ENCODE assay signal across 18 mouse cellular contexts in genomic region chr6:145581366-145582170, GRCm38 (mm10). TPM values are rescaled to one million over a fixed set of nuclear protein-coding genes. Genes with fewer than 3 reads are reported as not detected.
A peak's percentile ranks its signal among the peaks of the same experiment; 100 is the strongest.
DNase-seq lines count a peak whose midpoint lies in the region; ATAC-seq and TF ChIP-seq lines count a peak whose summit lies in the region.
"Had no signal": no experiment of that assay in that cellular context is flagged by ENCODE, and none has a peak within 500 bp of the region (broad histone marks: within the 10 kb centered on the region; RNA-seq: fewer than 3 reads in every experiment).

No protein-coding gene starts in this region.

- no peaks in the 10 kb centered on the region for H3K9me3 ChIP-seq in heart, embryonic 14.5 days (ENCODE audit: control insufficient read depth, low read length)
- H3K9me3 ChIP-seq: embryonic facial prominence, embryonic 13.5 days; limb, embryonic 12.5 days had no signal

- H3K4me1 ChIP-seq in heart, embryonic 14.5 days (ENCODE audit: control insufficient read depth in 2 of 2, insufficient read depth in 2 of 2, low read length in 2 of 2), result peaks cover 18 to 29% of the 10 kb centered on the region in 2 experiments
- peaks cover 20% of the 10 kb centered on the region for H3K4me1 ChIP-seq in lung, adult 2 months (ENCODE audit: control insufficient read depth, insufficient read depth, low read length)

- no peak overlapping the region for H3K27ac ChIP-seq in heart, embryonic 14.5 days (replicated peaks in 1 of 2; ENCODE audit: control insufficient read depth in 1 of 2, insufficient read depth in 1 of 2, low read depth in 2 of 2, low read length in 2 of 2)
- H3K27ac ChIP-seq: embryonic facial prominence, embryonic 13.5 days; limb, embryonic 12.5 days; macrophage had no signal

- 0 out of 2 replicates have a peak, but pooled peaks have one; percentile 33 for ATAC-seq in cerebellum, adult (ENCODE audit: insufficient number of reproducible peaks, low FRiP score, low TSS enrichment)
- ATAC-seq in heart, embryonic 14.5 days (ENCODE audit: insufficient number of reproducible peaks, insufficient read depth, low FRiP score, low read depth), result peak; percentile 35; the same call in 1 of the 2 replicates
- ATAC-seq: inflammation-experienced regulatory T-cells, adult 6 months had no signal

- H3K4me2 ChIP-seq in heart, embryonic 14.5 days (ENCODE audit: low read length), result peak overlapping the region; percentile 48
- H3K4me2 ChIP-seq: embryonic facial prominence, embryonic 13.5 days; limb, embryonic 12.5 days had no signal

- TF ChIP-seq CTCF in lung, adult 2 months (IDR thresholded peaks at IDR 0.05; ENCODE audit: insufficient read depth, low read length), result no peak

- TF ChIP-seq POLR2A in lung, adult 2 months (IDR thresholded peaks at IDR 0.05; ENCODE audit: borderline replicate concordance, extremely low read depth, low read depth, low read length), result no peak

- H3K9ac ChIP-seq in heart, embryonic 14.5 days (ENCODE audit: low read length), result peak overlapping the region; percentile 53
- H3K9ac ChIP-seq: embryonic facial prominence, embryonic 13.5 days; limb, embryonic 12.5 days had no signal

- no peaks in the 10 kb centered on the region for H3K27me3 ChIP-seq in heart, embryonic 14.5 days (ENCODE audit: control insufficient read depth, insufficient read depth, low read length)
- H3K27me3 ChIP-seq: embryonic facial prominence, embryonic 13.5 days; limb, embryonic 12.5 days had no signal

- H3K4me3 ChIP-seq in heart, embryonic 14.5 days (ENCODE audit: control insufficient read depth in 1 of 2, insufficient read depth in 1 of 2, low read depth in 1 of 2, low read length in 2 of 2), result no peak overlapping the region
- H3K4me3 ChIP-seq in lung, adult 2 months (replicated peaks; ENCODE audit: extremely low read depth, low read depth, low read length), result no peak overlapping the region
- H3K4me3 ChIP-seq: embryonic facial prominence, embryonic 13.5 days; limb, embryonic 12.5 days had no signal

- WGBS in heart, embryonic 14.5 days, result 29% methylated on average over 10 of the region's 10 CpGs
- WGBS in lung, adult 2 months, result 45% methylated on average over 10 of the region's 10 CpGs

- no peak for DNase-seq in cerebellum, postnatal 14 days
- no peak for DNase-seq in heart, adult 9 months (ENCODE audit: low spot score in 2 of 2)
- peak; percentile 12 for DNase-seq in lung, postnatal 10 days
- no peak for DNase-seq in lung, adult 2 months
- DNase-seq in retina, postnatal 1 day, result peak; percentile 72
- no peak for DNase-seq in urinary bladder, postnatal 36 days (ENCODE audit: low spot score in 2 of 2)
- DNase-seq: adrenal gland, postnatal 10 days; cerebellum, adult 2 months; kidney, postnatal 4 days; lung, adult 18-20 months had no signal

- no peaks in the 10 kb centered on the region for H3K36me3 ChIP-seq in heart, embryonic 14.5 days (ENCODE audit: control insufficient read depth, insufficient read depth, low read length)
- H3K36me3 ChIP-seq: embryonic facial prominence, embryonic 13.5 days; limb, embryonic 12.5 days had no signal

RNA-seq across cellular contexts. Expression of gene Lmntd1, which starts 32.6 kb away (rescaled TPM):
- 15.7 and 17.7 TPM in 2 replicates for polyA plus RNA-seq in heart, embryonic 14.5 days (2014; fragmentation: Nextera tagmentation; extraction: Ambion mirVana)
- polyA plus RNA-seq in lung, adult 2 months (2012; rRNA removed), result 1.7 and 4.5 TPM in 2 replicates
- polyA plus RNA-seq: inflammation-experienced regulatory T-cells, adult 6 months; macrophage had no signal

RNA-seq across cellular contexts. Expression of gene Tuba3b, which starts 34.0 kb away (rescaled TPM):
- polyA plus RNA-seq in heart, embryonic 14.5 days (2014; fragmentation: Nextera tagmentation; extraction: Ambion mirVana), result 0.26 and 0.50 TPM in 2 replicates
- polyA plus RNA-seq in lung, adult 2 months (2012; rRNA removed), result 0.08 and 0.16 TPM in 2 replicates
- polyA plus RNA-seq: cerebellum, adult 2 months; cortical plate, adult 2 months; embryonic facial prominence, embryonic 13.5 days; inflammation-experienced regulatory T-cells, adult 6 months; limb, embryonic 12.5 days; macrophage; neural tube, embryonic 14.5 days had no signal

Comparison
In these comparisons a context has a peak if more than half of its experiments do, and no peak if none do; other contexts are left out.
1. DNase-seq: peak in lung, postnatal 10 days (single experiment) and retina, postnatal 1 day (single experiment); none in cerebellum, postnatal 14 days (0 of 2), heart, adult 9 months (0 of 2), lung, adult 2 months (single experiment) and urinary bladder, postnatal 36 days (0 of 2).